Mouse (Mus musculus) brain, embryonic 14.5 days (tissue): Measurements from ENCODE around the gene Gm8947.
"Not testable (repeated sequence)": the region's sequence is repeated elsewhere in the genome, so short reads cannot be mapped to it uniquely, and the experiment has no call there.

Experiments used
- CTCF ChIP-seq: fragments of 200-500 bp; IDR thresholded peaks from 2 replicates; pipeline ENCODE4 v1.5.1; 2012; ENCODE audit warnings: inconsistent platforms, mild to moderate bottlenecking, moderate library complexity, borderline replicate concordance; ENCODE audit not compliant: insufficient read depth, insufficient read length; ENCODE audit errors: extremely low read depth
- POLR2A ChIP-seq: fragments of 200-500 bp; IDR thresholded peaks from 2 replicates; pipeline ENCODE4 v1.6.1; 2012; ENCODE audit warnings: mild to moderate bottlenecking, inconsistent platforms, borderline replicate concordance; ENCODE audit not compliant: poor library complexity, insufficient read depth, insufficient read length, severe bottlenecking; ENCODE audit errors: extremely low read depth

DNA sequence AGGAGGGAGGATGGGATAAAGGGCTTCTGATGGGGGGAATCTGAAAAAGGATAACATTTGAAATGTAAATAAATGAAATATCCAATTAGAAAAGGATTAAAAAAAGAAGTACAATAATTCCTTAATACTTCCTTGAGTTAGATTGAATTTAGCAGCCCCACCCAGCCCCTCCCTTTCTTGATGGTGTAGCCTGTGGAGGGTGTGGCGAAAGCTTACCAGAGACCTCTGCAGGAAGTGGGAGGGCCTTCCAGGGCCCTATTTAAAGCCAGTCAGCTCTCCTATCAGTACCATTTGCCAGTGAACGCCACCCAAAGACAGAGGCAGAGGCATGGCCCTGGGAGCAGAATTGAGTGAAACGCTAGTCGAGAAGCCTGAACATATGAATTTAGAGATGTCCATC is 5.9 kb downstream of the Gm8947 start, which contains the start of gene Gm47995:
- TF ChIP-seq CTCF, POLR2A: not testable (repeated sequence)
